Mouse (Mus musculus) liver, embryonic 16.5 days (tissue): ENCODE measurements around the gene Hlx. TPM values are rescaled to one million over a fixed set of nuclear protein-coding genes. Genes with fewer than 3 reads are reported as not detected.

Experiments used
- ATAC-seq: fragments of 200-750 bp; cut with Nextera tagmentation; 2 replicates; pipeline ENCODE4 v1.8.0; 2017; ENCODE audit warnings: low read depth, mild to moderate bottlenecking, moderate number of reproducible peaks, moderate library complexity
- H3K27ac ChIP-seq: fragments of 300-500 bp; sonication (generic); 2 replicates; pipeline ENCODE4 v1.5.1; 2014; ENCODE audit warnings: mild to moderate bottlenecking, low read length
- H3K27me3 ChIP-seq: fragments of 300-500 bp; sonication (generic); 2 replicates; pipeline ENCODE4 v1.6.1; 2014; ENCODE audit warnings: low read depth, low read length, mixed read lengths; ENCODE audit not compliant: control insufficient read depth, insufficient read depth
- H3K36me3 ChIP-seq: fragments of 300-500 bp; sonication (generic); 2 replicates; pipeline ENCODE4 v1.6.1; 2014; ENCODE audit warnings: mild to moderate bottlenecking; ENCODE audit not compliant: control insufficient read depth, insufficient read depth
- H3K4me1 ChIP-seq: fragments of 300-500 bp; sonication (generic); 2 replicates; pipeline ENCODE4 v1.6.1; 2014; ENCODE audit warnings: low read depth, low read length, mixed read lengths; ENCODE audit not compliant: control insufficient read depth
- H3K4me2 ChIP-seq: fragments of 300-500 bp; sonication (generic); 2 replicates; pipeline ENCODE4 v1.6.1; 2014; ENCODE audit warnings: low read depth, low read length, mixed read lengths
- H3K4me3 ChIP-seq: fragments of 300-500 bp; sonication (generic); 2 replicates; pipeline ENCODE4 v1.5.1; 2014; ENCODE audit warnings: low read depth, mild to moderate bottlenecking, low read length
- H3K9ac ChIP-seq: fragments of 300-500 bp; sonication (generic); 2 replicates; pipeline ENCODE4 v1.6.1; 2014; ENCODE audit warnings: low read depth, low read length
- H3K9me3 ChIP-seq: fragments of 300-500 bp; sonication (generic); replicated peaks from 2 replicates; pipeline ENCODE4 v1.6.1; 2016; ENCODE audit warnings: low read length; ENCODE audit not compliant: control insufficient read depth
- WGBS: fragments of 180-500 bp; shearing (Covaris S2); extraction: QIAGEN DNeasy Blood & Tissue Kit; methylation state at CpG from one replicate; pipeline ENCODE4 v1.1.7; 2014; ENCODE audit not compliant: insufficient replicate concordance; 5-methylcytosine and 5-hydroxymethylcytosine counted together
- polyA plus RNA-seq: library from polyadenylated mRNA; unstranded; fragments of >200 nt; fragmentation: Nextera tagmentation; extraction: Ambion mirVana; gene quantifications from 2 replicates; pipeline ENCODE4 v1.2.1, GENCODE M21; 2015

The Hlx gene
- polyA plus RNA-seq, 1 experiment from 2014 or later = 6.5 TPM

DNA sequence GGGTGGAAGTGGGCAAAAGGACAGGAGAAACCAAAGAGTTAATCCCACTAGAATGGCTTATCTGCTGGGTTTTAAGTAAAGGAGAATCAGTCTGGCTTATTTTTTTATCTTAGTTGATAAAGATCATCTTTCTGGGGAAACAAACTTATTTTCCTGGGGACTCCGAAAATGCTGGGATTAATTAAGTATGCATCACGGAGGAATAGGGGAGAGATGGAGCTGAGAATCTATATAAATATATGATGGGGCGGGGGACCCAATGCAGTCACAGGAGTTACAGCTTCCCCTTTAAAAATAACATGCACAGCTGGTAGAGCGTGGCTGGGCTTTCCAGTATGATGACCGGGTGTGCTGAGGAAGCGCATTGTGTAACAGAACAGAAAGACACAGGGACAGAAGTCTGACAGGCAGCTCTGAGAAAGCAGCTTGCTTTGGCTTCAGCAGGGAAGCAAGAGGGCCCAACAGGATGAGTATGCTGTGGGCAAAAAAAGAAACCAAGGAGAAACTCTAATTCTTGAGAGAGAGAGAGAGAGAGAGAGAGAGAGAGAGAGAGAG is 3.8 kb downstream of the Hlx start:
- Histone ChIP-seq H3K36me3 (no peaks in the 10 kb centered on the region), H3K4me2 (peak overlapping the region; percentile 26; the same call in 1 of the 2 replicates), H3K27ac (no peak overlapping the region), H3K9me3 (no peaks in the 10 kb centered on the region), H3K4me1 (peaks cover 11% of the 10 kb centered on the region), H3K9ac (no peak overlapping the region), H3K4me3 (peak overlapping the region; percentile 67; the same call in 1 of the 2 replicates), H3K27me3 (peaks cover 98% of the 10 kb centered on the region)
- ATAC-seq = no peak
- WGBS = 11% methylated on average over 6 of the region's 6 CpGs

DNA sequence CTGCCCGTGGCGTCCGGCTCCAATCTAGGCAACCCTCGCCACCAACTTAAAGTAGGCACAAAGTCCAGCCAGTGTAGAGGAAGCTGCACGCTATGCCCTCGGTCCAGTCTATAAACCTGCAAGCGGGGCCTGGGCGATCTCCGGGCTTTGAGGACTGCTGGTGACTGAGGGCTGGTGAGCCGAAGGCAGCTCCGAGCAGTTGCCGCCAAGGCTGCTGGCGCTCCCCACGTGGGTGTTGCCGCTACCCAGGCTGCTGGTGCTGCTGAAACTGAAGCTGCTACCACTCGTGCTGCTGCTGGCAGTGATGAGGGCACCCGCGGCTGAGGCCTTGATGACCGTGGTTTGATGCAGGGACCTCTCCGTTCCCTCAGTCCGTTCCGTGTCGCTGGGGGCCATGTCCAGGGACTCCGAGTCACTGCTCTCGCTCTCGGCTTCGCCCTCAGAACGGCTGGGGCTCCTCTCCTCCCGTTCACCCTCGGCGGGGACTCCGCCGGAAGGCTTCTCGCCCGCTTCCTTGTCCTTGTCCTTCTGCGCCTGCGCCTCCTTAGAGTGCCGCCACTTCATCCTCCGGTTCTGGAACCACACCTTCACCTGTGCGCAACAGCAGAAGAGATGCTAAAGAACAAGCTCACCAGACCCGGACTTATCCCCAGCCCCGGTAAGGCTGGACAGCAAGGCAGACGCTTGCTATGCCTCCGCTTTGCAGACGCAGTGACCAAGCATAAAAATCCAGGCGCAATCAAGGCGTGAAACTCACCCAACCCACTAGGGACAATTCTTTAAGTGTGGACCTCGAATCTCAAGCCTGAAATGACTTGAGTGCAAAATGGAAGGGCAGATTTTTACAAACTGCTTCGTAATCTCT is 4.8 kb downstream of the Hlx start:
- Histone ChIP-seq H3K4me3 (peak overlapping the region; percentile 18), H3K9ac (no peak overlapping the region), H3K9me3 (no peaks in the 10 kb centered on the region), H3K4me2 (no peak overlapping the region), H3K27me3 (peaks cover 98% of the 10 kb centered on the region), H3K27ac (no peak overlapping the region), H3K36me3 (no peaks in the 10 kb centered on the region), H3K4me1 (peaks cover 6% of the 10 kb centered on the region; the same call in 1 of the 2 replicates)
- no peak for ATAC-seq
- 31% methylated on average over 49 of the region's 49 CpGs for WGBS

DNA sequence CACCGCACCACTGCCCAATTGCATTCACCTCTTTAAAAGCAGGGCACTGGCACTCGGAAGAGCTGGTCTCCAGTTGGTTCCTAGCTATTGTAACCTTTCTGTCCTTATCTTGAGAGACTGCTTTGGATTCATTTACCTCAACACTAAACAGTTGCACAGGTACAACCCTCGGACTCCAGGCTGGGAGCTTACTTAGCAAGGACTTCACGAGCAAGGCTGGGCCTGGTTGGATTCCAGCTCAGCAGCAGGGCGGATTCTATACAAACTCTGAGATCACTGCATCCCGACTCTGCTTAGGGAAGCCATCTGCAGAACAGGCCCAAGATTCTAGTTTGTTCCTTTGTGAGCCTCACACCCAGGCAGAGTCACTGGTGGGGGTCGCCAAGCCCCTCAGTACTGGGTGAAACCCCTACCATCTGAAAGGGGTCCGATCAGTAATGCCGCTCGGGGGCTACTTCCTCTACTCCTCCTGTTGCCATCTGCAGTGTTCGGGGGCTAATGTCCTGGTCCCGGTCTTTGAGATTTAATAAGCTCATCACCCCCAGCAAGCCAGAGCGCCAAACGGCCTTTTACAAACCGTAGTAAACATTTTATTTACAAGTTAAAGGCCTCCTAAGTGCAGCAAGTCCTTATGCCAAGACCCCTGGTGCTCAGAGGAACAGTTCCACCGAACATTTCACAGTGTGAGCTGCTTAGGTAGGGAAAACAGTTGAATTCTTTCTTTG is 5.7 kb downstream of the Hlx start:
- ATAC-seq = no peak
- Histone ChIP-seq H3K4me3 (no peak overlapping the region), H3K4me1 (peaks cover 3% of the 10 kb centered on the region; the same call in 1 of the 2 replicates), H3K9me3 (no peaks in the 10 kb centered on the region), H3K36me3 (no peaks in the 10 kb centered on the region), H3K4me2 (no peak overlapping the region), H3K9ac (no peak overlapping the region), H3K27ac (no peak overlapping the region), H3K27me3 (peaks cover 97% of the 10 kb centered on the region)
- WGBS = 49% methylated on average over 16 of the region's 16 CpGs

DNA sequence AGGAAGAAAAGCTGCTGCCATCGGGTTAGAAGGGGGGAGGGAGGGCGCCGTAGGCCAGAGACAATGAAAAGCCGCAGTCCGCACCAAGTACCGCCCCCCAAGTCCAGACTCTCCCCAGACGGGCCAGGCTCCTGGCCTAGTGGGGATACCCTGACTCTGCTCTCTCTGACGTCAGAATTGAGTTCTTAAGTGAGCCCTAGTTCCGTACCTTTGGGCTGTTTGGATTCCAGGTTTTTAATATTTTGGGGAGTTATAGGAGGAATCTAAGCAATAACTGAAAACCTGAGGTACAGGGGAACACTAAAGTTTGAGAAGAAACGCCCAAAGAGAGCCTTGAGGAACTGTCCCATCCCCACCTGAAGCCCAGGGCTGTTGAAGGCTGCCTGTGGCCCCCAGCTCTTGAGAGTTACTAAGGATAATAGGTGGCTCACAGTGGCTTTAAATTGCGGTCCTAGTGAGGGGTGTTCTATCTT is 7.1 kb downstream of the Hlx start:
- H3K36me3 ChIP-seq = no peaks in the 10 kb centered on the region
- H3K4me2 ChIP-seq = no peak overlapping the region
- no peak for ATAC-seq
- no peak overlapping the region for H3K27ac ChIP-seq
- no peak overlapping the region for H3K4me3 ChIP-seq
- peaks cover 97% of the 10 kb centered on the region for H3K27me3 ChIP-seq
- no peak overlapping the region for H3K9ac ChIP-seq
- H3K9me3 ChIP-seq = no peaks in the 10 kb centered on the region
- WGBS = 28% methylated on average over 11 of the region's 11 CpGs
- H3K4me1 ChIP-seq = no peaks in the 10 kb centered on the region; the same call in 1 of the 2 replicates

DNA sequence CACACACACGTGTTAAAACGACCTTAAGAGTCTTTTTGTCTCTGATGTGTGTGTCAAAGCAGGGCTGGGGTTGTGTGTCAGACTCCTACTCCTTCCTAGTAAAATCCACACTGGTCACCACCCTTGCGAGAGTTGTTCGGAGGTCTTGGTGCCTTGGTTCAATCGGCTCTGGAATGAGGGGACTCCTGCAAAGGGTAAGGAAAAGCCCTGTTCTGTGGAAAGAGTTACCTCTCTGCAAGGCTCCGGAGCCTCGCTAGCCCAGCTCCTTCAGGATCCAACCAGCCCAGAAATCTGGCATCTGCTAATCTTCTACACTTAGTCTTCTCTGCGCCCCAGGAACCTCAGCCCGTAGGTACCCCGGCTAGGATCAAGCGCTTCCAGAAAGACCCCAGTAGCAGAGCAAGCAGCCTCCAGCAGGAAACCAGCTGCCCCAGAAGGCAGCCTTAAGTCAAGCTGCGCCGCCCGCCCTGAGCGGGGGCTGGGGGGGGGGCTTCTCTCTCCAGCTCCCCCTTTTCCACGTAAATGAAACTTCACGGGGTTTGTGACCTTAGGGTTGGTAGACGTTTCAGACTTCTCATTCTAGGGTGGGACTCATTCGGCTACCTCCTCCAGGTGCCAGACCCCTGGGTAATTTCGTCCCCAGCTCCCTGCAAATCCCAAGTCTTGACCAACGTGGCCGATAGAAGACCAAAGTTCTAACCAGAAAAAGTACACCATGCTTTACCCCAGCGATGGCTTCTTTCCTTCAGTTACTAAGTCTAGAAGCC is 7.7 kb downstream of the Hlx start:
- Histone ChIP-seq H3K27me3 (peaks cover 97% of the 10 kb centered on the region), H3K4me3 (no peak overlapping the region), H3K9ac (no peak overlapping the region), H3K27ac (no peak overlapping the region), H3K9me3 (no peaks in the 10 kb centered on the region), H3K4me2 (no peak overlapping the region), H3K36me3 (no peaks in the 10 kb centered on the region), H3K4me1 (no peaks in the 10 kb centered on the region; the same call in 1 of the 2 replicates)
- no peak for ATAC-seq
- 12% methylated on average over 23 of the region's 23 CpGs for WGBS

DNA sequence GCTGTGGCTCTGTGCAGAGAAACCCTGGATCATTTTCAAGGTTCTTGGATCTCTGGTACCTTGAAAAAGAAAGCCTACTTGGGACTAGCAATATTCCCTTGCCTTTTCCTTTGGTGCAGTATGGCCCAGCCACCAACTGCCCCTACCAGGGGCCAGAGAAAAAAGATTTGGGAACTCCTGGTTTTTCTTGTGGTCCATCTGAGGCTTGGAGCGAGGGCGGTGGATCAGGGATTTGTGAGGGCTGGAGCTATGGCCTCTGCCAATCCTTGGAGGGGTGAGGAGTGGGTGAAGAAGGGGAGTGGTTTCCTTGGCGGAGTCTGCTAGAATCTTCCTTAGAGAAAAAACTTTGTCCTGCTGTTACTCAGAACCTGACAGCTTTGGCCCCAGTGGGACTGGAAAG is 8.5 kb downstream of the Hlx start:
- no peak overlapping the region for H3K4me2 ChIP-seq
- no peak for ATAC-seq
- no peak overlapping the region for H3K27ac ChIP-seq
- peaks cover 99% of the 10 kb centered on the region for H3K27me3 ChIP-seq
- H3K9ac ChIP-seq = no peak overlapping the region
- H3K9me3 ChIP-seq = no peaks in the 10 kb centered on the region
- H3K36me3 ChIP-seq = no peaks in the 10 kb centered on the region
- no peaks in the 10 kb centered on the region for H3K4me1 ChIP-seq
- no peak overlapping the region for H3K4me3 ChIP-seq
- WGBS = 47% methylated on average over 3 of the region's 3 CpGs

DNA sequence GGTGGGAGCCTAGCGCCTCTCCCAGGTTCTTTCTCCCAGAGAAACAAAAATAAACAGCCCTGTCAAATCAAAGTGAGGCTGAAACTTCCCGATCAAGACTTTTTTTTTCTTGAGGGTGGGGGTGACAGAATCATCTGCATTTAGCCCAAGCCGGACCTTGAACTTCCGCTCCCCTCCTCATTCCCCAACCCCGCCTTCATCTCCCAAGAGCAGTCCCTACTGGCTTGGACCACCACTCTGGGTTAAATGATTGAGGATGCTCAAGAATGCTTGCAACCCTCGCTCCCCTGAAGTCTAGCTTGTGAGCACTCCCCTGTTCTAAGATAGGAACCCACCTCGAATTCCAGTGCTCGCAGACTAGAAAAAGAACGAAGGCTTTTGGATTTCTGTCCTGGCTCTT is 11.3 kb downstream of the Hlx start:
- H3K4me1 ChIP-seq = no peaks in the 10 kb centered on the region

DNA sequence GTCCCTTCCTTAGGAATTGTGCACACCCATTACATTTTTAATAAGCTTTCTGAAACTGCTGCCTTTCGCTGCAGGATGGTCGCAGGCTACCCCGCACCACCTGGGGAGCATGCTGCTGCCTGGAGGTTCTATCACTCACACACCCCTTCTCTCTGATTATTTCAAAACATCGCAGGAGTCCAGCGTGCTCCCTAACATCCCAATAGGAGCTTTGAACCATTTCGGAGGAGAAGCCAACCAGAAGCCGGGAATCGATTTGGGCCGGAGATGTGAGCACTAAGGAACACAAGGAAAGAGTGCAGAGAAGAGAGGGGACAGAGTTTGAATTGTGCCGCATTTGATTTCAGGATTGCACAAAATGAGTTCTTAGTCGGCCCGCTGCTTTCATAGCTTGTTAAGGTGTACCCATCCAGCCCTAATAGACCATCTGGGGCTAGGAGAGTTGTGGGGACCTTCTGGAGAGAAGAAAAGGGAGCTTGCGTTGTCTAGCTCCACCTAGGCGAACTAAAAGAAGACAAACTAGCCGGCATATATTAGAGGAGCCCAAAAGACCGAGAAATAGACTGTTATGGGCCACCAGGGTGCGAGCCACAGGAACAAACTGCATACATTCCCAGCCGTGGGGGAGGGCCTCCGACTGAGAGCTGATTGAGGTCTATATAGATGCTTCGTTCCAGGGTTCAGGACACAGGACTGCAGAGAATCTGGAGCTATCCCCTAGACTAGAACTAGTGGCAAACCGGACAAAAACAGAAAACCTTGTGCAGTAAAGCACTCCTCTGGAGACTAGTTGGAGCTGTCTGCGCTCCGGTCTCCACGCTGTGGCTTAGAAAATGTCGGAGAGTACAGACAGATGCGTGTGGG is 12.0 kb downstream of the Hlx start:
- peaks cover 99% of the 10 kb centered on the region for H3K27me3 ChIP-seq
- 5% methylated on average over 26 of the region's 26 CpGs for WGBS

More for the DNA sequence above, 11.3 kb downstream of the Hlx start:
- peaks cover 99% of the 10 kb centered on the region for H3K27me3 ChIP-seq
- no peak overlapping the region for H3K4me2 ChIP-seq
- 7% methylated on average over 9 of the region's 9 CpGs for WGBS
- H3K27ac ChIP-seq = no peak overlapping the region
- no peak for ATAC-seq
- H3K4me3 ChIP-seq = no peak overlapping the region
- no peaks in the 10 kb centered on the region for H3K36me3 ChIP-seq
- H3K9me3 ChIP-seq = no peaks in the 10 kb centered on the region
- H3K9ac ChIP-seq = no peak overlapping the region

More for the DNA sequence above, 12.0 kb downstream of the Hlx start:
- Histone ChIP-seq H3K4me1 (no peaks in the 10 kb centered on the region), H3K4me3 (no peak overlapping the region), H3K9ac (no peak overlapping the region), H3K36me3 (no peaks in the 10 kb centered on the region), H3K27ac (no peak overlapping the region), H3K4me2 (no peak overlapping the region), H3K9me3 (no peaks in the 10 kb centered on the region)
- no peak for ATAC-seq
